Mouse (Mus musculus): ENCODE measurements around the gene Chtop. TPM values are rescaled to one million over a fixed set of nuclear protein-coding genes. Genes with fewer than 3 reads are reported as not detected.
A peak's percentile ranks its signal among the peaks of the same experiment; 100 is the strongest.

The Chtop gene
- polyA plus RNA-seq, 1 experiment from 2014 or later = 126 TPM

GRCm38 (mm10) chr3:90495850-90496525 lies 13.3 kb downstream of the Chtop start:
- no peaks in the 10 kb centered on the region for H3K9me3 ChIP-seq (ENCODE audit: control insufficient read depth, low read length)
- ATAC-seq (ENCODE audit: low FRiP score) (no peak), DNase-seq (ENCODE audit: low spot score) (no peak)
- no peak overlapping the region for H3K4me3 ChIP-seq (replicated peaks; ENCODE audit: low read length)
- no peaks in the 10 kb centered on the region for H3K4me1 ChIP-seq (replicated peaks; ENCODE audit: control insufficient read depth, insufficient read depth, low read length)
- no peak overlapping the region for H3K27ac ChIP-seq
- H3K9ac ChIP-seq = no peak overlapping the region
- H3K36me3 ChIP-seq (replicated peaks; ENCODE audit: control insufficient read depth, insufficient read depth) = peaks cover 54% of the 10 kb centered on the region
- 93% methylated on average over 7 of the region's 7 CpGs for WGBS
- no peaks in the 10 kb centered on the region for H3K27me3 ChIP-seq (ENCODE audit: control insufficient read depth, insufficient read depth, low read length)
- no peak overlapping the region for H3K4me2 ChIP-seq (replicated peaks)

DNA sequence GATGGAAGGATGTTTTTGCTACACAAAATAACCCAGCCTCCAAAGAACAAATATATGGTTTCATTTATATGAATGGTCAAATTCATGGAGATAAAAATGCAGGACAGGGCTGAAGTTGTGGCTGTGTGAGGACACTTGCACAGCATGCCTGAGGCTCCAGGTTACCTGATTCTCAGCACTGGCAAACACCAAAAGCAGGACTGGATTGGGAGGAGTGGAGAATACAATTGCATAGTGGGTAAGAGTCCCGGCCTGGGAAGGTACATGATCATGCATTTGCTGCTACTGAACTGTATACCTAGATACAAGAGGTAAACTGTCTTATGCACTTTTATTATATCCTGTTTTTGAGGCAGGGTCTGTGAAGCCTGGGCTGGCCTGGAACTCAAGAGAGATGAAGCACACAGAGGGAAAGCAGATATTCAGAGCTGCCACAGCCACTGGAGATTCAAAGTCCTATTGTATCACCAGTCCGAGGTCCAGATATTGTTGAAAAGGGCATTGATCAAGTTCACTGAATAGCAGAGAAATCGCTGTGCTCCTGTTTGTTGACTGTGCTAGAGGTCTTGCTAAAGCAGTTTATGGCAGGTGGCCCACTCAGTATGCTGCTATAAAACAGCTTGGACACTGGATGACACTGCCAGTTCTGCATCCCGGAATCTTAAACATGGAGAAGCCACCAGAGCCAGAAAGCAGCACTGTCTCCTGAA lies 15.3 kb downstream of the Chtop start:
- DNase-seq (ENCODE audit: low spot score) (no peak), ATAC-seq (ENCODE audit: low FRiP score) (no peak)
- WGBS = 67% methylated on average over 4 of the region's 4 CpGs
- H3K27ac ChIP-seq = no peak overlapping the region
- no peak overlapping the region for H3K4me3 ChIP-seq (replicated peaks; ENCODE audit: low read length)
- no peaks in the 10 kb centered on the region for H3K9me3 ChIP-seq (ENCODE audit: control insufficient read depth, low read length)
- H3K9ac ChIP-seq = no peak overlapping the region
- peaks cover 44% of the 10 kb centered on the region for H3K36me3 ChIP-seq (replicated peaks; ENCODE audit: control insufficient read depth, insufficient read depth)
- no peak overlapping the region for H3K4me2 ChIP-seq (replicated peaks)
- no peaks in the 10 kb centered on the region for H3K27me3 ChIP-seq (ENCODE audit: control insufficient read depth, insufficient read depth, low read length)
- peaks cover 8% of the 10 kb centered on the region for H3K4me1 ChIP-seq (replicated peaks; ENCODE audit: control insufficient read depth, insufficient read depth, low read length)

DNA sequence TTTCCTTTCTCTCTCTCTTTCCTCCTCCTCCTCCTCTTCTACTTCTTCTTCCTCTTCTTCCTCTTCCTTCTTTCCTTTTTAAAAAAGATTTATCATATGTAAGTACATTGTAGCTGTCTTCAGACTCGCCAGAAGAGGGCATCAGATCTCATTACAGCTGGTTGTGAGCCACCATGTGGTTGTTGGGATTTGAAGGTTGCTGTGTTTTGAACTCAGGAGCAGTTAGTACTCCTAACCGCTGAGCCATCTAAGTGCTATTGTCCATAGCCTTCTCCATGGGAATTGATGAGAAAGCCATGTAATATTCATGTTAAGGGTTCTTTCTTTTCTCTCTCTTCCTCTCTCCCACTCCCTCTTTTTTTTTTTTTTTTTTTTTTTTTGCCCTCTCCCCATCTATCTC lies 17.9 kb downstream of the Chtop start:
- Histone ChIP-seq H3K4me1 (replicated peaks; ENCODE audit: control insufficient read depth, insufficient read depth, low read length) (peaks cover 8% of the 10 kb centered on the region), H3K9me3 (ENCODE audit: control insufficient read depth, low read length) (no peaks in the 10 kb centered on the region), H3K4me2 (replicated peaks) (no peak overlapping the region), H3K27me3 (ENCODE audit: control insufficient read depth, insufficient read depth, low read length) (no peaks in the 10 kb centered on the region), H3K36me3 (replicated peaks; ENCODE audit: control insufficient read depth, insufficient read depth) (peaks cover 44% of the 10 kb centered on the region), H3K27ac (no peak overlapping the region), H3K4me3 (replicated peaks; ENCODE audit: low read length) (no peak overlapping the region), H3K9ac (no peak overlapping the region)
- 33% methylated on average over 2 of the region's 2 CpGs for WGBS
- DNase-seq (ENCODE audit: low spot score) (no peak), ATAC-seq (ENCODE audit: low FRiP score) (no peak)

GRCm38 (mm10) chr3:90490696-90491256 lies 18.5 kb downstream of the Chtop start, which contains the start of gene Snapin:
Gene Snapin, minus strand, starts transcription at chr3:90491033.
- peaks cover 8% of the 10 kb centered on the region for H3K4me1 ChIP-seq (replicated peaks; ENCODE audit: control insufficient read depth, insufficient read depth, low read length)
- DNase-seq (ENCODE audit: low spot score) = peak; percentile 91
- under 1% methylated on average over 37 of the region's 37 CpGs for WGBS
- peak within 1 kb of the TSS; percentile 67 for H3K4me3 ChIP-seq (replicated peaks; ENCODE audit: low read length)
- ATAC-seq (ENCODE audit: low FRiP score) = peak; percentile 98
- peak within 1 kb of the TSS; percentile 38; the same call in 1 of the 2 replicates for H3K27ac ChIP-seq
- H3K9me3 ChIP-seq (ENCODE audit: control insufficient read depth, low read length) = no peaks in the 10 kb centered on the region
- H3K27me3 ChIP-seq (ENCODE audit: control insufficient read depth, insufficient read depth, low read length) = no peaks in the 10 kb centered on the region
- peaks cover 45% of the 10 kb centered on the region for H3K36me3 ChIP-seq (replicated peaks; ENCODE audit: control insufficient read depth, insufficient read depth)
- peak within 1 kb of the TSS; percentile 72 for H3K9ac ChIP-seq
- H3K4me2 ChIP-seq (replicated peaks) = peak within 1 kb of the TSS; percentile 80

DNA sequence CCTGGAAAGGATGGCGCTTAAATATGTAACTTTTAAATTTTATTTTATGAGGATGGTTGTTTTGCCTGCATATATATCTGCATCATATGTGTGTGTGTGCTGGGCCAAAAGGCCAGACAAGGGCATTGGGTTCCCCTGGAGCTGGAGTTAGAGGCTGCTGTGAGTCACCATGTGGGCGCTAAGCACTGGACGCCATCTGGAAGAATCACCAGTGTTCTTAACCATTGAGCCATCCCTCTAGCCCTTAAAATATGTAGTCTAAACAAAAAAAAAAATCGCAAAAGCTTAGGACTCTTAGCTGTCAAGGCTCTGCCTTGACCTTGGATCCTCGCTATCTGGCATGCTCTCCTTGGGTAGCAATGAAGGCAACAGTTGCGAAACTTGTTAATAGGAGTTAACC lies 20.7 kb downstream of the Chtop start:
- Histone ChIP-seq H3K9me3 (ENCODE audit: control insufficient read depth, low read length) (no peaks in the 10 kb centered on the region), H3K36me3 (replicated peaks; ENCODE audit: control insufficient read depth, insufficient read depth) (peaks cover 62% of the 10 kb centered on the region)
- no peak for DNase-seq (ENCODE audit: low spot score)

GRCm38 (mm10) chr3:90486998-90487397 lies 22.3 kb downstream of the Chtop start:
- Histone ChIP-seq H3K4me2 (replicated peaks) (no peak overlapping the region), H3K9me3 (ENCODE audit: control insufficient read depth, low read length) (no peaks in the 10 kb centered on the region), H3K4me3 (replicated peaks; ENCODE audit: low read length) (no peak overlapping the region), H3K27ac (no peak overlapping the region), H3K36me3 (replicated peaks; ENCODE audit: control insufficient read depth, insufficient read depth) (peaks cover 78% of the 10 kb centered on the region), H3K4me1 (replicated peaks; ENCODE audit: control insufficient read depth, insufficient read depth, low read length) (peaks cover 8% of the 10 kb centered on the region), H3K27me3 (ENCODE audit: control insufficient read depth, insufficient read depth, low read length) (no peaks in the 10 kb centered on the region), H3K9ac (no peak overlapping the region)
- ATAC-seq (ENCODE audit: low FRiP score) (no peak), DNase-seq (ENCODE audit: low spot score) (no peak)
- 82% methylated on average over 5 of the region's 5 CpGs for WGBS

More for the DNA sequence above, 20.7 kb downstream of the Chtop start:
- no peak overlapping the region for H3K4me2 ChIP-seq (replicated peaks)
- no peak overlapping the region for H3K9ac ChIP-seq
- peaks cover 8% of the 10 kb centered on the region for H3K4me1 ChIP-seq (replicated peaks; ENCODE audit: control insufficient read depth, insufficient read depth, low read length)
- no peaks in the 10 kb centered on the region for H3K27me3 ChIP-seq (ENCODE audit: control insufficient read depth, insufficient read depth, low read length)
- no peak overlapping the region for H3K27ac ChIP-seq
- 94% methylated on average over 6 of the region's 6 CpGs for WGBS
- no peak for ATAC-seq (ENCODE audit: low FRiP score)
- no peak overlapping the region for H3K4me3 ChIP-seq (replicated peaks; ENCODE audit: low read length)

DNA sequence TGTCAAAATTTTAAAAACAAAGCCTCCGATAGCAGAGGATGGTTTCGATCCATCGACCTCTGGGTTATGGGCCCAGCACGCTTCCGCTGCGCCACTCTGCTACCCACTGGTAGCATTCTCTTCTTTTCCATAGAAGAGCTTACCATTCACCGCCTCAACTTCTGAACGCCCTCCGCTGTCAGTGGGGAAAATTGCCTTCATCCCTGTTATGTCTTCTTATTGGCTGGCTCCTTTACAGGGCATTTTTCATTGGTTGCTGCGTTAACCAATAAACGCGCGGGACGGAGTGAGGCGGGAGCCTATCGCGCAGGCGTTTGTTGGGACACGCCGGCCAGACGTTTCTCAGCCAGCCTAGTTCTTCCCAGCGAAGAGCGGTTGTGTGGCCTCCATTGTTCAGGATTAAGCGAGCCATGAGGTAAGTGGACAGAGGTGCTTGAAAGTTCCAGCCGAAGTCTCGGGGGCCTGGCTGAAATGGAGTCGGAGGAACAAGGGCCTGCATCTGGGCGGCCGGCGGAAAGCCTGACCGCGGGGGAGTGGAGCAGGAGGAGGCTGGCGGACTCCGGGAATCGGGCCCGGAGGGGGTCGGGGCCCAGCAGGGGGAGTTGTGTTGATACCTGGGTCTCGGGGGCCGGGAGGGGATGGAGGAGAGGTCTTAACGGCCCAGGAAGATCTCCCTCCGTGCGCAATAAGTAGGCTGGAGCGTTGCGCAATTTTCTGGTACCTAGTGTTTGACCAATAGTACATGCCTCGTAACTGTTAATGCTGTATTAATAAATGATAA lies 33.3 kb downstream of the Chtop start, which contains the start of gene Ilf2:
Ilf2 (plus strand) TSS at position 296 of the 781 bp plus-strand sequence.
- H3K9me3 ChIP-seq (ENCODE audit: control insufficient read depth, low read length) = no peaks in the 10 kb centered on the region
- peaks cover 12% of the 10 kb centered on the region for H3K4me1 ChIP-seq (replicated peaks; ENCODE audit: control insufficient read depth, insufficient read depth, low read length)
- DNase-seq (ENCODE audit: low spot score) (peak; percentile 100), ATAC-seq (ENCODE audit: low FRiP score) (peak; percentile 99)
- peaks cover 38% of the 10 kb centered on the region for H3K36me3 ChIP-seq (replicated peaks; ENCODE audit: control insufficient read depth, insufficient read depth)
- no peaks in the 10 kb centered on the region for H3K27me3 ChIP-seq (ENCODE audit: control insufficient read depth, insufficient read depth, low read length)
- peak within 1 kb of the TSS; percentile 78 for H3K4me2 ChIP-seq (replicated peaks)
- WGBS = under 1% methylated on average over 45 of the region's 45 CpGs
- peak within 1 kb of the TSS; percentile 66 for H3K4me3 ChIP-seq (replicated peaks; ENCODE audit: low read length)
- peak within 1 kb of the TSS; percentile 85 for H3K9ac ChIP-seq
- peak within 1 kb of the TSS; percentile 90 for H3K27ac ChIP-seq

DNA sequence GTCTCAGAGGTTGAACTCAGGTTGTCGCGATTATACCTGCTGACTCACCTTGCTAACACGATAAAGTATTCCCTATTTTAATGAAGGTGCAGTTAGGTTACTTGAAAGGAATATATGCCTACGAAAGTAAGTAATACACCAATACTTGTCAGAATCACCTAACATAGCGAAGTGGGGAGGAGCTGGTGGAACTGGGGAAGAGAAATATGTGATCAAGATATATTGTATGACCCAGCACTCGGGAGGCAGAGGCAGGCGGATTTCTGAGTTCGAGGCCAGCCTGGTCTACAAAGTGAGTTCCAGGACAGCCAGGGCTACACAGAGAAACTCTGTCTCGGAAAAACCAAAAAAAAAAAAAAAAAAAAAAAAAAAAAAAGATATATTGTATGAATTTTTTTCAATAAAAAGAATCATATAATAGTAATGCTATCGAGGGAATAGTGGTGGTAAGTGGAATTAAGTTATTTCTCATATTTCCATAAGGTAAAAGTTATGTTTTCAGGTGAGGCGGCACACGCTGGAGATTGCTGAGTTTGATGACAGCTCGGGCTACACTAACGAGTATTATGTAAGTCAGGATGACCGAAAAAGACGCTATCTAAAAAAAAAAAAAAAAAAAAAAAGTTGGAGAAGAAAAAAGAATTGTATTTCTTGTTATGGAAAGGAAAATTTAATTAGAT lies 34.0 kb downstream of the Chtop start:
- Histone ChIP-seq H3K27me3 (ENCODE audit: control insufficient read depth, insufficient read depth, low read length) (no peaks in the 10 kb centered on the region), H3K4me2 (replicated peaks) (peak overlapping the region; percentile 43), H3K9me3 (ENCODE audit: control insufficient read depth, low read length) (no peaks in the 10 kb centered on the region), H3K4me1 (replicated peaks; ENCODE audit: control insufficient read depth, insufficient read depth, low read length) (peaks cover 12% of the 10 kb centered on the region), H3K9ac (no peak overlapping the region), H3K27ac (no peak overlapping the region), H3K36me3 (replicated peaks; ENCODE audit: control insufficient read depth, insufficient read depth) (peaks cover 31% of the 10 kb centered on the region), H3K4me3 (replicated peaks; ENCODE audit: low read length) (peak overlapping the region; percentile 29)
- 44% methylated on average over 15 of the region's 16 CpGs for WGBS
- no peak for DNase-seq (ENCODE audit: low spot score)
- ATAC-seq (ENCODE audit: low FRiP score) = peak; percentile 36

Data from hindbrain, embryonic 14.5 days (tissue).